Mouse (Mus musculus): Measurements from ENCODE around the gene Fgfr2. TPM values are rescaled to one million over a fixed set of nuclear protein-coding genes. Genes with fewer than 3 reads are reported as not detected.
A peak's percentile ranks its signal among the peaks of the same experiment; 100 is the strongest.

Fgfr2 gene
- polyA plus RNA-seq, 1 experiment = 14.8 TPM

GRCm38 (mm10) chr7:132281753-132282152 is 841.4 kb downstream of the Fgfr2 start:
- H3K27me3 ChIP-seq (replicated peaks; ENCODE audit: control insufficient read depth, insufficient read depth, low read length) = no peaks in the 10 kb centered on the region
- no peak for TF ChIP-seq CTCF (conservative IDR thresholded peaks at IDR 0.05; ENCODE audit: insufficient read depth, insufficient read length, low read depth, low read length)
- TF ChIP-seq POLR2A (IDR thresholded peaks at IDR 0.05; ENCODE audit: low read depth, low read length) = no peak
- H3K36me3 ChIP-seq (ENCODE audit: control insufficient read depth, insufficient read depth, low read length) = no peaks in the 10 kb centered on the region
- no peak for DNase-seq
- no peak overlapping the region for H3K27ac ChIP-seq (ENCODE audit: insufficient read depth, low read depth, low read length)
- H3K4me3 ChIP-seq (ENCODE audit: insufficient read depth, low read depth, low read length) = no peak overlapping the region
- peaks cover 9% of the 10 kb centered on the region; the same call in 1 of the 2 replicates for H3K4me1 ChIP-seq (ENCODE audit: control insufficient read depth, insufficient read depth, low read length)
- WGBS = 88% methylated on average over 4 of the region's 4 CpGs

GRCm38 (mm10) chr7:132278658-132279057 is 844.5 kb downstream of the Fgfr2 start:
- no peaks in the 10 kb centered on the region for H3K27me3 ChIP-seq (replicated peaks; ENCODE audit: control insufficient read depth, insufficient read depth, low read length)
- H3K27ac ChIP-seq (ENCODE audit: insufficient read depth, low read depth, low read length) = peak overlapping the region; percentile 43
- peaks cover 5% of the 10 kb centered on the region for H3K4me1 ChIP-seq (ENCODE audit: control insufficient read depth, insufficient read depth, low read length)
- 57% methylated on average over 3 of the region's 3 CpGs for WGBS
- H3K4me3 ChIP-seq (ENCODE audit: insufficient read depth, low read depth, low read length) = no peak overlapping the region
- peak; percentile 76 for DNase-seq
- TF ChIP-seq POLR2A (IDR thresholded peaks at IDR 0.05; ENCODE audit: low read depth, low read length) (no peak), CTCF (conservative IDR thresholded peaks at IDR 0.05; ENCODE audit: insufficient read depth, insufficient read length, low read depth, low read length) (no peak)
- no peaks in the 10 kb centered on the region for H3K36me3 ChIP-seq (ENCODE audit: control insufficient read depth, insufficient read depth, low read length)

- Histone ChIP-seq H3K4me3 (ENCODE audit: insufficient read depth, low read depth, low read length) (no peak overlapping the region), H3K27ac (ENCODE audit: insufficient read depth, low read depth, low read length) (no peak overlapping the region), H3K27me3 (replicated peaks; ENCODE audit: control insufficient read depth, insufficient read depth, low read length) (no peaks in the 10 kb centered on the region), H3K36me3 (ENCODE audit: control insufficient read depth, insufficient read depth, low read length) (no peaks in the 10 kb centered on the region), H3K4me1 (ENCODE audit: control insufficient read depth, insufficient read depth, low read length) (peaks cover 5% of the 10 kb centered on the region)
- no peak for TF ChIP-seq CTCF (conservative IDR thresholded peaks at IDR 0.05; ENCODE audit: insufficient read depth, insufficient read length, low read depth, low read length)
- DNase-seq = no peak
- 80% methylated on average over 5 of the region's 5 CpGs for WGBS
Measured at GRCm38 (mm10) chr7:132276287-132276686, 846.9 kb downstream of the Fgfr2 start.

- peaks cover 5% of the 10 kb centered on the region for H3K4me1 ChIP-seq (ENCODE audit: control insufficient read depth, insufficient read depth, low read length)
- TF ChIP-seq POLR2A (IDR thresholded peaks at IDR 0.05; ENCODE audit: low read depth, low read length) (no peak), CTCF (conservative IDR thresholded peaks at IDR 0.05; ENCODE audit: insufficient read depth, insufficient read length, low read depth, low read length) (no peak)
- DNase-seq = peak; percentile 20
- no peak overlapping the region for H3K4me3 ChIP-seq (ENCODE audit: insufficient read depth, low read depth, low read length)
- H3K36me3 ChIP-seq (ENCODE audit: control insufficient read depth, insufficient read depth, low read length) = no peaks in the 10 kb centered on the region; the same call in 1 of the 2 replicates
- WGBS = 79% methylated on average over 2 of the region's 2 CpGs
- H3K27me3 ChIP-seq (replicated peaks; ENCODE audit: control insufficient read depth, insufficient read depth, low read length) = no peaks in the 10 kb centered on the region
- H3K27ac ChIP-seq (ENCODE audit: insufficient read depth, low read depth, low read length) = 0 out of 2 replicates have a peak overlapping the region, but pooled peaks have one; percentile 3
Measured at GRCm38 (mm10) chr7:132273741-132274513, 849.2 kb downstream of the Fgfr2 start.

DNA sequence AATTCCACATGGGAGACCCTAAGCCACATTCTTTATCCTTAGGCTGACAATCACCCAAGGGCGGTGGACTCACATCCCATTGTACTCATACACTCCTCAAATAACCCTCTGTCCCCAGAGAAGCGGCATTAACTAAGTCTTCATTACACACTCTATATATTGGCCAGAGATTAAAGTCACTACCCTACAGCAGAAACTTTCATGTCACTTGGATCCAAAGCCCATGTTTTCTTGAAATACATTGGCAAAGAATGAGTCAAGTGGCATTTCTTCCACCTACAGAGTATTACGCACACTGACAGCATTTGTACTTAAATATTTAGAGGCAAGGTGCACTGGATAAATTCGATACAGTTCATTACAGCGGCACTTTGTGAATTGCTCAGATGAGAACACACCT is 850.2 kb downstream of the Fgfr2 start:
- Histone ChIP-seq H3K4me1 (ENCODE audit: control insufficient read depth, insufficient read depth, low read length) (peaks cover 2% of the 10 kb centered on the region), H3K27me3 (replicated peaks; ENCODE audit: control insufficient read depth, insufficient read depth, low read length) (no peaks in the 10 kb centered on the region), H3K36me3 (ENCODE audit: control insufficient read depth, insufficient read depth, low read length) (no peaks in the 10 kb centered on the region; the same call in 1 of the 2 replicates), H3K4me3 (ENCODE audit: insufficient read depth, low read depth, low read length) (no peak overlapping the region), H3K27ac (ENCODE audit: insufficient read depth, low read depth, low read length) (no peak overlapping the region)
- TF ChIP-seq POLR2A (IDR thresholded peaks at IDR 0.05; ENCODE audit: low read depth, low read length) (no peak), CTCF (conservative IDR thresholded peaks at IDR 0.05; ENCODE audit: insufficient read depth, insufficient read length, low read depth, low read length) (no peak)
- WGBS = 95% methylated on average over 5 of the region's 5 CpGs
- no peak for DNase-seq

GRCm38 (mm10) chr7:132270364-132270763 is 852.8 kb downstream of the Fgfr2 start:
- DNase-seq = no peak
- no peak overlapping the region for H3K4me3 ChIP-seq (ENCODE audit: insufficient read depth, low read depth, low read length)
- no peaks in the 10 kb centered on the region; the same call in 1 of the 2 replicates for H3K36me3 ChIP-seq (ENCODE audit: control insufficient read depth, insufficient read depth, low read length)
- 76% methylated on average over 8 of the region's 8 CpGs for WGBS
- H3K27ac ChIP-seq (ENCODE audit: insufficient read depth, low read depth, low read length) = no peak overlapping the region
- peaks cover 2% of the 10 kb centered on the region; the same call in 1 of the 2 replicates for H3K4me1 ChIP-seq (ENCODE audit: control insufficient read depth, insufficient read depth, low read length)
- no peak for TF ChIP-seq CTCF (conservative IDR thresholded peaks at IDR 0.05; ENCODE audit: insufficient read depth, insufficient read length, low read depth, low read length)
- no peak for TF ChIP-seq POLR2A (IDR thresholded peaks at IDR 0.05; ENCODE audit: low read depth, low read length)
- no peaks in the 10 kb centered on the region for H3K27me3 ChIP-seq (replicated peaks; ENCODE audit: control insufficient read depth, insufficient read depth, low read length)

DNA sequence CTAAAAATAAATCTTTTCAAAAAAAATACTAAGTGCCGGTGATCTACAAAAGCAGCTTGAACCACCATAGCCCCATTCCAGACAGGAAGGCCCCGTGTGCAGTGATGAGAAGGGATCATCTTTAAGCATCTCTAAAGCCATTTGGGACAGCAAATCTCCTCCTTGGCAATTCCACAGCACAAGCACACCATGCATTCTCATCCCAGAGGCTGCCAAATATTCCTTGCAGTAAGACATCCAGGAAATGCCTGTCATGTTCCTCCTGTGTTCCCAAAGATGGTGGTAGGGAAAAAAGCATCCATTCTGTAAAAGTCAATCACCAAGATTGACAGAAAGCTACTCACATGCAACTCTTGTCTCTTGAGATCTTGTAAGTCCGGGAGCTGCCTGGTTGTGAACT is 853.5 kb downstream of the Fgfr2 start:
- Histone ChIP-seq H3K4me1 (ENCODE audit: control insufficient read depth, insufficient read depth, low read length) (peaks cover 2% of the 10 kb centered on the region; the same call in 1 of the 2 replicates), H3K27ac (ENCODE audit: insufficient read depth, low read depth, low read length) (no peak overlapping the region), H3K27me3 (replicated peaks; ENCODE audit: control insufficient read depth, insufficient read depth, low read length) (no peaks in the 10 kb centered on the region), H3K4me3 (ENCODE audit: insufficient read depth, low read depth, low read length) (no peak overlapping the region), H3K36me3 (ENCODE audit: control insufficient read depth, insufficient read depth, low read length) (no peaks in the 10 kb centered on the region; the same call in 1 of the 2 replicates)
- WGBS = 83% methylated on average over 3 of the region's 3 CpGs
- TF ChIP-seq CTCF (conservative IDR thresholded peaks at IDR 0.05; ENCODE audit: insufficient read depth, insufficient read length, low read depth, low read length) (no peak), POLR2A (IDR thresholded peaks at IDR 0.05; ENCODE audit: low read depth, low read length) (no peak)
- DNase-seq = no peak

All from kidney, adult 2 months (tissue).